Mouse (Mus musculus) brain, embryonic 14.5 days (tissue): Measurements from ENCODE around the gene Usp1. TPM values are rescaled to one million over a fixed set of nuclear protein-coding genes. Genes with fewer than 3 reads are reported as not detected.
"Not testable (repeated sequence)": the region's sequence is repeated elsewhere in the genome, so short reads cannot be mapped to it uniquely, and the experiment has no call there.

Experiments
- DNase-seq: peaks from one replicate; pipeline ENCODE4 v3.0.0-alpha.2; 2011; ENCODE audit warnings: low read depth
- CTCF ChIP-seq: fragments of 200-500 bp; IDR thresholded peaks from 2 replicates; pipeline ENCODE4 v1.5.1; 2012; ENCODE audit warnings: inconsistent platforms, mild to moderate bottlenecking, moderate library complexity, borderline replicate concordance; ENCODE audit not compliant: insufficient read depth, insufficient read length; ENCODE audit errors: extremely low read depth
- POLR2A ChIP-seq: fragments of 200-500 bp; IDR thresholded peaks from 2 replicates; pipeline ENCODE4 v1.6.1; 2012; ENCODE audit warnings: mild to moderate bottlenecking, inconsistent platforms, borderline replicate concordance; ENCODE audit not compliant: poor library complexity, insufficient read depth, insufficient read length, severe bottlenecking; ENCODE audit errors: extremely low read depth
- polyA plus RNA-seq: library from polyadenylated mRNA; depleted of rRNA; stranded (reverse); fragments of >200 nt; gene quantifications from 2 replicates; pipeline ENCODE4 v1.2.3, GENCODE M21; 2012; rRNA removed

Gene Usp1
- polyA plus RNA-seq, 1 experiment = 31.5 TPM

- no peak for TF ChIP-seq POLR2A
- no peak for TF ChIP-seq CTCF
- no peak for DNase-seq
Observed at GRCm38 (mm10) chr4:98925250-98925781, 1.7 kb downstream of the Usp1 start.

- DNase-seq = no peak
- TF ChIP-seq CTCF (no peak), POLR2A (no peak)
Observed at GRCm38 (mm10) chr4:98936036-98936435, 12.4 kb downstream of the Usp1 start.

GRCm38 (mm10) chr4:98938210-98938609 is 14.6 kb downstream of the Usp1 start:
- DNase-seq = not testable (repeated sequence)

- no peak for DNase-seq
- TF ChIP-seq CTCF (no peak), POLR2A (no peak)
Observed at GRCm38 (mm10) chr4:98950563-98950962, 27.0 kb downstream of the Usp1 start.

- no peak for DNase-seq
- TF ChIP-seq POLR2A = no peak
- no peak for TF ChIP-seq CTCF
Observed at GRCm38 (mm10) chr4:98955986-98956385, 32.4 kb downstream of the Usp1 start.

- TF ChIP-seq CTCF = no peak
- no peak for TF ChIP-seq POLR2A
- no peak for DNase-seq
Observed at GRCm38 (mm10) chr4:98960243-98960642, 36.6 kb downstream of the Usp1 start.

GRCm38 (mm10) chr4:98969946-98970345 is 46.3 kb downstream of the Usp1 start:
- TF ChIP-seq CTCF = no peak; the same call in 1 of the 2 replicates
- TF ChIP-seq POLR2A = no peak
- peak; percentile 5 for DNase-seq

- no peak for TF ChIP-seq POLR2A
- TF ChIP-seq CTCF = no peak
- DNase-seq = peak; percentile 22
Observed at GRCm38 (mm10) chr4:98975741-98976140, 52.1 kb downstream of the Usp1 start.

GRCm38 (mm10) chr4:98978288-98978687 is 54.7 kb downstream of the Usp1 start:
- not testable (repeated sequence) for DNase-seq

GRCm38 (mm10) chr4:98978693-98979092 is 55.1 kb downstream of the Usp1 start:
- TF ChIP-seq POLR2A (no peak), CTCF (no peak)

GRCm38 (mm10) chr4:98979976-98980375 is 56.4 kb downstream of the Usp1 start:
- not testable (repeated sequence) for DNase-seq

More at GRCm38 (mm10) chr4:98978693-98979092, 55.1 kb downstream of the Usp1 start:
- no peak for DNase-seq

- DNase-seq = no peak
- TF ChIP-seq CTCF = no peak
- no peak for TF ChIP-seq POLR2A
Observed at GRCm38 (mm10) chr4:98984701-98985100, 61.1 kb downstream of the Usp1 start.

Other genes starting within 250 kb of the Usp1 start
- 0.04 and 0.31 TPM in 2 replicates for gene L1td1, start 197.1 kb upstream of the Usp1 start, polyA plus RNA-seq
- gene Kank4, start 106.3 kb upstream of the Usp1 start, polyA plus RNA-seq = 1.8 and 3.2 TPM in 2 replicates
- gene I0C0044D17Rik, start 100.0 kb upstream of the Usp1 start, polyA plus RNA-seq = not detected in 2 replicates
- gene Angptl3, start 107.1 kb downstream of the Usp1 start, polyA plus RNA-seq = not detected in 2 replicates
- 197 and 199 TPM in 2 replicates for gene Dock7, start 197.1 kb downstream of the Usp1 start, polyA plus RNA-seq